8 mouse cellular contexts compared by ENCODE assay signal in genomic region chr6:4746036-4746695, GRCm38 (mm10). TPM values are rescaled to one million over a fixed set of nuclear protein-coding genes. Genes with fewer than 3 reads are reported as not detected.
DNase-seq lines count a peak whose midpoint lies in the region; ATAC-seq and TF ChIP-seq lines count a peak whose summit lies in the region.

No protein-coding gene starts in this region.

- H3K9ac ChIP-seq in lung, embryonic 14.5 days: peak overlapping the region; percentile 53
- peak overlapping the region; percentile 53 for H3K9ac ChIP-seq in lung, embryonic 15.5 days
- peak overlapping the region; percentile 67 for H3K9ac ChIP-seq in stomach, postnatal 0 days (ENCODE audit: low read length)

- intact Hi-C loops in heart, postnatal 36 days (cut with DNase I): loop anchor here (5.0 to 10.0 kb wide), 5 partner anchors 144 to 646 kb away; partner anchors contain the start of genes Casd1 and Pon2

- H3K4me1 ChIP-seq in lung, embryonic 14.5 days (ENCODE audit: insufficient read depth): peaks cover 9% of the 10 kb centered on the region; the same call in 1 of the 2 replicates
- peaks cover 2% of the 10 kb centered on the region; the same call in 1 of the 2 replicates for H3K4me1 ChIP-seq in lung, embryonic 15.5 days
- no peaks in the 10 kb centered on the region for H3K4me1 ChIP-seq in stomach, postnatal 0 days (replicated peaks; ENCODE audit: control insufficient read depth, insufficient read depth)

- no peaks in the 10 kb centered on the region for H3K27me3 ChIP-seq in lung, embryonic 14.5 days (ENCODE audit: insufficient read depth, low read length)
- H3K27me3 ChIP-seq in lung, embryonic 15.5 days: no peaks in the 10 kb centered on the region
- H3K27me3 ChIP-seq in stomach, postnatal 0 days (ENCODE audit: control insufficient read depth, insufficient read depth, low read length): no peaks in the 10 kb centered on the region

- no peak for ATAC-seq in lung, embryonic 14.5 days (ENCODE audit: insufficient read depth)
- no peak for ATAC-seq in lung, embryonic 15.5 days (ENCODE audit: borderline replicate concordance, extremely low read depth, low FRiP score, low TSS enrichment)
- ATAC-seq in stomach, postnatal 0 days (ENCODE audit: low FRiP score, low TSS enrichment): no peak
- no peak for ATAC-seq in monocyte, adult 5-6 weeks (replicated peaks; ENCODE audit: insufficient number of reproducible peaks, low FRiP score, low TSS enrichment, poor library complexity, severe bottlenecking)

- no peak for TF ChIP-seq CTCF in lung, embryonic 14.5 days (IDR thresholded peaks at IDR 0.05; ENCODE audit: low read depth)
- no peak for TF ChIP-seq CTCF in stomach, postnatal 0 days (IDR thresholded peaks at IDR 0.05; ENCODE audit: low read depth)

- no peak for TF ChIP-seq EP300 in stomach, postnatal 0 days (optimal IDR thresholded peaks at IDR 0.05)

- DNase-seq in lung, embryonic 14.5 days: peak; percentile 47
- no peak for DNase-seq in lung, postnatal 10 days
- DNase-seq in embryo, embryonic 10 days (ENCODE audit: low spot score): peak; percentile 58
- DNase-seq in heart, postnatal 36 days: peak; percentile 10 to 16
- DNase-seq in stomach, postnatal 0 days (ENCODE audit: low spot score): peak; percentile 21
- DNase-seq in layer of hippocampus, postnatal 14 days (ENCODE audit: low spot score in 2 of 2): no peak

- H3K4me2 ChIP-seq in lung, embryonic 14.5 days: peak overlapping the region; percentile 57
- H3K4me2 ChIP-seq in lung, embryonic 15.5 days: peak overlapping the region; percentile 81
- peak overlapping the region; percentile 62 for H3K4me2 ChIP-seq in stomach, postnatal 0 days (replicated peaks; ENCODE audit: low read depth)

- peak overlapping the region; percentile 39 for H3K4me3 ChIP-seq in lung, embryonic 14.5 days (ENCODE audit: low read depth, low read length)
- peak overlapping the region; percentile 50 for H3K4me3 ChIP-seq in lung, embryonic 15.5 days
- H3K4me3 ChIP-seq in stomach, postnatal 0 days (ENCODE audit: low read depth, low read length): peak overlapping the region; percentile 53

- WGBS in lung, embryonic 14.5 days: 53% methylated on average over 22 of the region's 22 CpGs
- WGBS in lung, embryonic 15.5 days: 55% methylated on average over 22 of the region's 22 CpGs
- 47% methylated on average over 22 of the region's 22 CpGs for WGBS in stomach, postnatal 0 days

- peaks cover 10% of the 10 kb centered on the region; the same call in 1 of the 2 replicates for H3K9me3 ChIP-seq in lung, embryonic 14.5 days (ENCODE audit: low read depth, low read length)
- no peaks in the 10 kb centered on the region for H3K9me3 ChIP-seq in lung, embryonic 15.5 days
- no peaks in the 10 kb centered on the region for H3K9me3 ChIP-seq in stomach, postnatal 0 days (ENCODE audit: control insufficient read depth, low read length)

- no peaks in the 10 kb centered on the region for H3K36me3 ChIP-seq in lung, embryonic 14.5 days (ENCODE audit: insufficient read depth)
- H3K36me3 ChIP-seq in lung, embryonic 15.5 days: no peaks in the 10 kb centered on the region
- no peaks in the 10 kb centered on the region for H3K36me3 ChIP-seq in stomach, postnatal 0 days (ENCODE audit: control insufficient read depth, insufficient read depth, low read length)

- peak overlapping the region; percentile 48 for H3K27ac ChIP-seq in lung, embryonic 14.5 days (ENCODE audit: low read depth)
- H3K27ac ChIP-seq in lung, embryonic 15.5 days: peak overlapping the region; percentile 43; the same call in 1 of the 2 replicates
- H3K27ac ChIP-seq in stomach, postnatal 0 days (replicated peaks): peak overlapping the region; percentile 76

RNA-seq across cellular contexts. Expression of gene Sgce, which starts 0.8 kb away (rescaled TPM):
- 49.9 and 52.7 TPM in 2 replicates for polyA plus RNA-seq in lung, embryonic 14.5 days (2014; fragmentation: Nextera tagmentation; extraction: Ambion mirVana)
- total RNA-seq in heart, postnatal 36 days (2021): 10 to 100 TPM; 20.8 to 22.5 TPM
- 67.8 and 74.8 TPM in 2 replicates for polyA plus RNA-seq in lung, embryonic 15.5 days (2015; fragmentation: Nextera tagmentation; extraction: Ambion mirVana)
- polyA plus RNA-seq in stomach, postnatal 0 days (2015; fragmentation: Nextera tagmentation; extraction: Ambion mirVana): 45.8 and 50.4 TPM in 2 replicates
- total RNA-seq in monocyte, adult 5-6 weeks (2017): 2.6 to 6.1 TPM (median 3.1 TPM) in 3 replicates
- total RNA-seq in layer of hippocampus, postnatal 14 days (2021): 10 to 100 TPM; 28.7 to 31.3 TPM

RNA-seq across cellular contexts. Expression of gene Peg10, which starts 0.9 kb away (rescaled TPM):
- polyA plus RNA-seq in lung, embryonic 14.5 days (2014; fragmentation: Nextera tagmentation; extraction: Ambion mirVana): 4.0 and 4.3 TPM in 2 replicates
- 1 to 10 TPM; 1.1 to 1.2 TPM for total RNA-seq in heart, postnatal 36 days (2021)
- polyA plus RNA-seq in lung, embryonic 15.5 days (2015; fragmentation: Nextera tagmentation; extraction: Ambion mirVana): 2.2 and 2.3 TPM in 2 replicates
- 0.55 and 0.70 TPM in 2 replicates for polyA plus RNA-seq in stomach, postnatal 0 days (2015; fragmentation: Nextera tagmentation; extraction: Ambion mirVana)
- 0.10 to 1.5 TPM (median 0.43 TPM) in 3 replicates for total RNA-seq in monocyte, adult 5-6 weeks (2017)
- total RNA-seq in layer of hippocampus, postnatal 14 days (2021): 1 to 10 TPM; 7.0 to 7.9 TPM

Comparison
In these comparisons a context has a peak if more than half of its experiments do, and no peak if none do; other contexts are left out.
1. DNase-seq: peak in lung, embryonic 14.5 days (single experiment), embryo, embryonic 10 days (single experiment), heart, postnatal 36 days (2 of 2) and stomach, postnatal 0 days (single experiment); none in lung, postnatal 10 days (single experiment) and layer of hippocampus, postnatal 14 days (0 of 2).
2. Peak in every context shown above with its lines, with median percentiles within 50 percentile points of each other: H3K27ac ChIP-seq, H3K4me2 ChIP-seq, H3K4me3 ChIP-seq and H3K9ac ChIP-seq.